Mouse (Mus musculus): ENCODE measurements around the gene Gm28048. TPM values are rescaled to one million over a fixed set of nuclear protein-coding genes. Genes with fewer than 3 reads are reported as not detected.

The Gm28048 gene
- polyA plus RNA-seq, 1 experiment = 1.9 TPM

DNA sequence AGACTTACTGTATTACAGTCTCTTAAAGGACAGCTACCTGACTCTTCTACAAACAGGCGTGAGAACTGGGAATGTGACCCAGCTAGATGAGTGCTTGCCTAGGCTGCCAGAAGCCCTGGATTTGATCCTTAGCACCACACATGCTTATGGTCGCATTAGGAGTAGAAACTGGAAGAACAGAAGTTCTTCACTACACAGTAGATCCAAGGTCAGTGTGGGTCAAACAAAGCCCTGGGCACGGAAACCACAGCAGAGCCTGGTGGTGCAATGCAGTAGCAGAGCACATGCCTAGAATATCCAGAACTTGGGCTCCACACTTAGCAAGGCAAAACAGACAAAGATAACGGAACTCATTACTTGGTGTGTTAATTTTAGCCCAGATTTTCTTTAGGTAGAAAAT is 131.8 kb downstream of the Gm28048 start:
- Histone ChIP-seq H3ac (ENCODE audit: control insufficient read depth, insufficient read length) (no peak overlapping the region), H3K79me2 (ENCODE audit: control insufficient read depth, insufficient read depth) (peaks cover 85% of the 10 kb centered on the region), H3K27me3 (ENCODE audit: control insufficient read depth, insufficient read depth, insufficient read length) (no peaks in the 10 kb centered on the region), H3K4me3 (no peak overlapping the region), H3K36me3 (ENCODE audit: control insufficient read depth, insufficient read depth) (no peaks in the 10 kb centered on the region), H3K4me2 (ENCODE audit: low read depth) (no peak overlapping the region)
- TF ChIP-seq E2F4 (IDR thresholded peaks at IDR 0.05; ENCODE audit: insufficient read depth) (no peak), MYOG (IDR thresholded peaks at IDR 0.05; ENCODE audit: control insufficient read depth in 1 of 3, insufficient read depth in 1 of 3, insufficient read length in 2 of 3, low read depth in 2 of 3) (no peak), TCF3 (IDR thresholded peaks at IDR 0.05; ENCODE audit: insufficient read length, low read depth) (no peak), USF1 (IDR thresholded peaks at IDR 0.05; ENCODE audit: low read depth) (no peak), MYOD1 (IDR thresholded peaks at IDR 0.05; ENCODE audit: control insufficient read depth in 1 of 3, insufficient read length in 2 of 3, low read depth in 2 of 3) (no peak), TCF12 (IDR thresholded peaks at IDR 0.05; ENCODE audit: insufficient read depth, poor library complexity, severe bottlenecking) (no peak), REST (IDR thresholded peaks at IDR 0.05; ENCODE audit: insufficient read depth, insufficient read length) (no peak), MAX (IDR thresholded peaks at IDR 0.05; ENCODE audit: low read depth) (no peak), POLR2AphosphoS2 (IDR thresholded peaks at IDR 0.05; ENCODE audit: insufficient read length, low read depth) (no peak)

DNA sequence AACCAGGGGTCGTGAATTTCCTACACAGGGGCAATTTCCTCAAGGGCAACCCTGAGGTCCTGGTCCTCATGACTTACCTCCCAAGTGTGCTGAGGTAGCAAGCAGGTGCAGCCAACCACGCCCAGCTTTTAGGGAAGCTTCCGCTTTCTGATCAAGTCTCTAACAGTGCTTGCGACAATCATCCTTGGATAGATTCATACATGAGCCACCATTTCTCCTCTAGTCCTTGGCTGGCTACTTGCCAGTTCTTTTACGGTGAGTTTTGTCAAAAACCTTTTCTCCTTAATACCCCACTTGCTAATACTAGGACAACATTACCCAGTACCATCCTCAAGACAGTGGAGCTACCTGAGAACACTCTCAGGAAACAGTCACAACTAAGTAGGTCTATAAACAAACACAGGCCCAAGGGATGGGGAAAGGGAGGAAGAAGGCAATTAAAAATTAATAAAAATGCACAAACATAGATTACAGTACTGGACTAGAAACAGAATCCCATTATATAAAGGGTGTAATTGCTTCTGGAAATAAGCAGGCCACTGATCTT is 133.2 kb downstream of the Gm28048 start:
- TF ChIP-seq TCF12 (IDR thresholded peaks at IDR 0.05; ENCODE audit: insufficient read depth, poor library complexity, severe bottlenecking) (no peak), CEBPB (IDR thresholded peaks at IDR 0.05; ENCODE audit: insufficient read depth, poor library complexity, severe bottlenecking) (no peak), REST (IDR thresholded peaks at IDR 0.05; ENCODE audit: insufficient read depth, insufficient read length) (no peak), USF1 (IDR thresholded peaks at IDR 0.05; ENCODE audit: low read depth) (no peak), POLR2AphosphoS2 (IDR thresholded peaks at IDR 0.05; ENCODE audit: insufficient read length, low read depth) (no peak), TCF3 (IDR thresholded peaks at IDR 0.05; ENCODE audit: insufficient read length, low read depth) (no peak), POLR2A (IDR thresholded peaks at IDR 0.05; ENCODE audit: insufficient read length, low read depth) (no peak), SRF (IDR thresholded peaks at IDR 0.05; ENCODE audit: control insufficient read depth, insufficient read length, low read depth) (no peak), MAX (IDR thresholded peaks at IDR 0.05; ENCODE audit: low read depth) (no peak), MYOG (IDR thresholded peaks at IDR 0.05; ENCODE audit: control insufficient read depth in 1 of 3, insufficient read depth in 1 of 3, insufficient read length in 2 of 3, low read depth in 2 of 3) (no peak), MYOD1 (IDR thresholded peaks at IDR 0.05; ENCODE audit: control insufficient read depth in 1 of 3, insufficient read length in 2 of 3, low read depth in 2 of 3) (no peak), E2F4 (IDR thresholded peaks at IDR 0.05; ENCODE audit: insufficient read depth) (no peak)
- Histone ChIP-seq H3ac (ENCODE audit: control insufficient read depth, insufficient read length) (no peak overlapping the region), H3K36me3 (ENCODE audit: control insufficient read depth, insufficient read depth) (no peaks in the 10 kb centered on the region), H3K27me3 (ENCODE audit: control insufficient read depth, insufficient read depth, insufficient read length) (no peaks in the 10 kb centered on the region), H3K4me2 (ENCODE audit: low read depth) (peak overlapping the region; percentile 67), H3K79me2 (ENCODE audit: control insufficient read depth, insufficient read depth) (peaks cover 86% of the 10 kb centered on the region), H3K4me3 (no peak overlapping the region)

DNA sequence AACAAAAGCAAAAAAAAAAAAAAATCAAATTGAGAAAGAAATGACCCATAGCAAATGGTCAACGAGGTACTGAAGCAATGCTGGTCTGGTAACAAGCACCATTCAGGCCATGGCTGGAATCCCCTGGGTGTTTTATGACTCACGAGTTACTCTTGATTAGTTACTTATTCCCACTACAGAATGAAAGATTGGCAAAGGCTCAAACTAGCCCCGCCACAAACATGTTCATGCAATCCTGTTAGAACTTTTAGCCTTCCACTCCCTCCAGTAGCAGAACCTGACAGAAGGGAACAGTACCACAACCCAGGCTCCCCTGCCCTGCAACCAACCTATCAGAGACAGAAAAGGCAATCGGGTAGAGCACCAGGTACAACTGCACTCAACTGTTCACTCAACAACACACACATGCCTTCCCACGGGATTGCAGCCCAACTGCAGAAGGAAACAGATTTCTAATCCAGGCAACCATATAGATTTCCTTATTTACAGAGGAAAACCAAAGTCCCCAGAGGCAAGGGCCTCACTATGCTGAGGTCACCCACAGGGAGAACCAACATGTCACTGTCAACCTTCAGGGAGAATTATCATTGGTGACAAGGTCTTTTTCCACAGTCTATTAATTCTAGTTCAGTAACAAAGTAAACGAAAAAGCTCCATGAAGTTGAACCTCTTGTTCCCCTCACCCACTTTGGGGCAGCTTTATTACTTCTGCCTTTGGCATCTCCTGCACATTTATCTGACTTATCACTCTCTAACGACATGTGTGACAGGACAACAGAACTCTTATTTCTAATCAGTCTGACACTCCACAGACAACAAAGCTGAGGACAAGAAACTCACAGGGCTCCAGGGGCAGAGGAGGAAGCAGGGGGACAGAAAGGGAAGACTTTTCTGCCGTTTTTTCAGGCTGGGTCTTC is 133.9 kb downstream of the Gm28048 start:
- H3K36me3 ChIP-seq (ENCODE audit: control insufficient read depth, insufficient read depth) = no peaks in the 10 kb centered on the region
- TF ChIP-seq TCF3 (IDR thresholded peaks at IDR 0.05; ENCODE audit: insufficient read length, low read depth) (no peak), USF1 (IDR thresholded peaks at IDR 0.05; ENCODE audit: low read depth) (no peak), REST (IDR thresholded peaks at IDR 0.05; ENCODE audit: insufficient read depth, insufficient read length) (no peak)
- H3K27me3 ChIP-seq (ENCODE audit: control insufficient read depth, insufficient read depth, insufficient read length) = no peaks in the 10 kb centered on the region
- H3K4me3 ChIP-seq = no peak overlapping the region
- peaks cover 86% of the 10 kb centered on the region for H3K79me2 ChIP-seq (ENCODE audit: control insufficient read depth, insufficient read depth)
- no peak overlapping the region for H3ac ChIP-seq (ENCODE audit: control insufficient read depth, insufficient read length)
- peak overlapping the region; percentile 67 for H3K4me2 ChIP-seq (ENCODE audit: low read depth)

DNA sequence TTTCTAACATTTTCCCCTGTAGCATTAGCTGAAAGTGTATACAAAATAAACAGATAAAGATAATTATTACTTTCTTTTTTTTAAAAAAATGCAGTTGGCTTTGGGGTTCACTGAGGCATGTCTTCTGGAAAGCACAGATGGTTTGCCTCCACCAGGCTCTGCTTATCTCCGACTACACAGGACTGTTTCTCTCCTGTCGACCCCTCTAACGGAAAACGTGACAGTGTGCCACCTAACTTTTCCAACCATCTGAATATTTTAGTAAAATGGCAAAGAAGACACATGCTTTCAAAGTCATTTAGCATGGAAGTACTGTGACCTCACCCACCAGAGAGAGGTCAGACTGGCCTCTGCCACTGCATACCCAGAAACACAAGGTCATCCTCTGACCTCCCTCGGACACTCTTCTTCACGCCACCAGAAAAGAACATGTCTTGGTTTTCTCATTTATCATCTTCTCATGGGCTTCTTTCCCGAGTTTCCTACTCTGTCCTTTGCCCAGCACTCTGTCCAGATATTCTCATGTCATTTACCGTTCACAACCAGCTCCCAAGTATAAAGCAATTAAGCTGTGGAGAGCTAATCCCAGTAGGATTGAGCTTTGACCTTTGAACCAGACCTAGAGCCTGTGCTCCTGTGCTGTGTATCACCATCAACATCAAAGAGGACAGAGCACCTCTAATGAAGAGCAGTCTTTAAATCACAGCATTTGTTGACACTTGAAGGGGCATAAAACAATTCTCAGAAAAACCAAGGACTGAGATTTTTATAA is 134.7 kb downstream of the Gm28048 start:
- H3K4me3 ChIP-seq = no peak overlapping the region

More for the DNA sequence above, 134.7 kb downstream of the Gm28048 start:
- TF ChIP-seq TCF3 (IDR thresholded peaks at IDR 0.05; ENCODE audit: insufficient read length, low read depth) (no peak), CEBPB (IDR thresholded peaks at IDR 0.05; ENCODE audit: insufficient read depth, poor library complexity, severe bottlenecking) (no peak), MYOG (IDR thresholded peaks at IDR 0.05; ENCODE audit: control insufficient read depth in 1 of 3, insufficient read depth in 1 of 3, insufficient read length in 2 of 3, low read depth in 2 of 3) (no peak), REST (IDR thresholded peaks at IDR 0.05; ENCODE audit: insufficient read depth, insufficient read length) (no peak), E2F4 (IDR thresholded peaks at IDR 0.05; ENCODE audit: insufficient read depth) (no peak), USF1 (IDR thresholded peaks at IDR 0.05; ENCODE audit: low read depth) (no peak), TCF12 (IDR thresholded peaks at IDR 0.05; ENCODE audit: insufficient read depth, poor library complexity, severe bottlenecking) (no peak), POLR2AphosphoS2 (IDR thresholded peaks at IDR 0.05; ENCODE audit: insufficient read length, low read depth) (no peak), SRF (IDR thresholded peaks at IDR 0.05; ENCODE audit: control insufficient read depth, insufficient read length, low read depth) (no peak), POLR2A (IDR thresholded peaks at IDR 0.05; ENCODE audit: insufficient read length, low read depth) (no peak)
- peak overlapping the region; percentile 67 for H3K4me2 ChIP-seq (ENCODE audit: low read depth)
- H3K27me3 ChIP-seq (ENCODE audit: control insufficient read depth, insufficient read depth, insufficient read length) = no peaks in the 10 kb centered on the region
- H3ac ChIP-seq (ENCODE audit: control insufficient read depth, insufficient read length) = no peak overlapping the region
- peaks cover 81% of the 10 kb centered on the region for H3K79me2 ChIP-seq (ENCODE audit: control insufficient read depth, insufficient read depth)
- no peaks in the 10 kb centered on the region for H3K36me3 ChIP-seq (ENCODE audit: control insufficient read depth, insufficient read depth)
